Mouse (Mus musculus): ENCODE results near the gene Gm20604.

Gm20604 gene

DNA sequence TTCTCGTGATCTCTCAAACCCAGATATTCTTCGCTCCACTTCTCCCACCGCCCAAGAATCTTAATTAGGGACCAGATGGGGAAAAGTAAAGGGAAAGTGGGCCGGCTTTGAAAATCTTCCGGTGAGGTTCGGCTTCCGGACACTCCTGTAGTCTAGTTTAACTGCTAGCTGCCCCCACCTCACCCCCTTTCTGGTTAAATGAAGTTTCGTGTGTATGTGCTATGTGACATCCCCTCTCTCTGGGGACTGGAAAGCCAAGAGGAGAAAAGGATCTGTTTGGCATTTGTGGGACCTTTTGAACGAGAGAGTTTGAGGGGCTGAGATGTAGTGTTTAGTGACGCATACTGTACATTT lies at the start of gene Gm20604:
Gene Gm20604, minus strand, starts transcription at position 270 of the 354 bp plus-strand sequence.
- no peak for DNase-seq

DNA sequence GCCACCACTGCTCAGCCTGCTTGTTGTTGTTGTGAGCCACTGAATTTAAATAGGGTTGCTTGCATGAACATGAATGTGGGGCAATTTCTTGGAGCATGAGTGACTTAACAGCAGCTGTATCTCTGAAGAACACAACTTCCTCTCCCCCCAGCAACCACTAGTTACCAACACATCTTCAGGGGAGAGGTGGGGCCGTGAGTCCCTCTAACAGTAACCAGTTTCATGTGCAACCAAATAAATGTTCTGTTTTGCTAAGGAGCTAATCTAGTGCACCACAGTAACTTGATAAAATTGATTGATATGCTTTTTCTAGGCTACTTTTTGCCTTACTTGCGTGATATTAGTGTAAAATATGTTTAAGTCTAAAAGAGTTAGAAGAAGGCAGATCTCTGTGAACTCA lies 41.1 kb upstream of the Gm20604 start:
- DNase-seq = no peak

DNA sequence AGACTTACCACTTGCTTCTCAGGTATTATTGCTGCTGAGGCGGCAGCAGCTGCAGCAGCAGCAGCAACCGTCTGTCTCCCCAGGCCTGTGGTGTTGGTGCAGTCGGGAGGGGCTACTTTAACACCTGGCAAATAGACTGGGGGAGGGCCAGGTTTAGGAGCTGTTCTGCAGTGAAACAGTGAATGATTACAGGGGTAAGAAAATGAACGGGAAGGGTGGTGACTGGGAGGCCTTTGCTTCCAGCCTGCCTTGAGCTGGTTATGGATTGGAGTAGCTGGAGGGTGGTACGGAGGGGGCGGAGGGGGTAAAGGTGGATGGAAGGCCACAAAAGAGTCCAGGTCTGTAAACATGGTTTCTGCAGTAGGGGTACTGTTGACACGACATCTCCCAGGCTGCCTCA lies 29.5 kb upstream of the Gm20604 start:
- no peak for DNase-seq

DNA sequence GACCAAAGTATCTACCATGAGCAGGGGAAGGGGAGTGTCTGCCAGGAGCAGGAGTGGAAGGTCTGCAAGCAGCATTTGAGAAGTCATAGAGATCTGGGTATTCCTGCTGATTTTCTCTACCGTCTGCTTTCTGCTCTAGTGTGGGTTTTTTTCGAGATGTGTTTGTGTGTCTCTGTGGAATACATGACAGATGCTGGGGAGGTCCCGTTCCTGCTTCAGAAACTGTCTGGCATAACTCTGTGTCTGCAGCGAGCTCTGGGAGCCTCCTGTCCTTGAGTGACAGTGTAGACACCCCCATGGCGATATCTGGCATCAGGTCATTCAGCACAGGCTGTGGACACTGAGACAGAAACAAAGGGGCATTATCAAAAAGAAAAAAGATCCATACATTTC lies 27.1 kb upstream of the Gm20604 start:
- no peak for DNase-seq

DNA sequence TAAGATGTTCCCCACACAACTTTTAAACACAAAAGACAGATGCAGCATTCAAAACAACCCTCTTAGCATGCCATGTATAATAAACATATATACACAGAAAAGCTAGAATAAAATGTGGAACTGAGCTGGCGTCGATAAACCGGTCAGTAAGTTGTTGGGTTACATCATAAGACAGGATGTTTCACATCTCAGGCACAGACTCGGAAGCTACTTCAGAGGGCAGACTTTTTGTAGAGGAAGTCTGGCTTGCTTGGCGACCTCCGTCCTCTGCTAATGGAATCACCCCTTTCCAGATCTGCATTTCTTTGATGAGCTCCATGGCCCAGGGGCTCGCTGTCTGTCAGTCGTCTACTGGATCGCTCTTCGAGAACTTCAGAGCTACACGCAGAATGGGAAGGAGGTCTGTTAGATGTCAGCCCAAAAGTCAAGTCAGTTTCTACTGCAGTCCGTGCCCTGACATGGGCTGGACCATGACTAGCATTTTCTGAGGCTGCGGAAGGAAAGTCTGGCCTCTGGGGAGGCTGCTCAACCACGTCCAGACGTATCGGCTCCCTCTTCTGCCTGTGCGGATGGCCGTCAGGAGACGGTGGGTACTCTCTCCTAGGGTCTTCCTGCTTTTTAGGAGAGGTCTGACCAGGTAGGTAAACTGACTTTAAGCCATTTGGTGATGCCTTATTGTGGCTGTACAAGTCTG lies 26.6 kb upstream of the Gm20604 start:
- DNase-seq = no peak

DNA sequence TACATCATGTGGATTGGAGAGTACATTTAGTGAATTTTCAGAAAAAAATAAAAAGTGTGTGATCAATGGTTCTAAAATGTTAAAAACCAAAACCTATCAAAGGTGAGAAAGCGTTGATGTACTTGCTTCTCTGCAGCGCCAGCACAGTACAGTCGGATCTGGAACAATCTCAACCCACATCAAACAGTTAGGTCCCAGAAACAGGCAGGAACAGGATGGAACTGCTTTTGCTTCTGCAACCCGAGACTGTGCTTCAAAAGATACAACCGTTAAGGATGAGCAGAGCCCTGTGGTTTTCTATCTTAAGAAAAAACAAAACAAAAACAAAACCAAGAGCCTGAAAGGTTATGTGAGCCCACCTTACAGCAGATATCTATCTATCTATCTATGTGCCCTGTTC lies 24.4 kb upstream of the Gm20604 start:
- DNase-seq = no peak

DNA sequence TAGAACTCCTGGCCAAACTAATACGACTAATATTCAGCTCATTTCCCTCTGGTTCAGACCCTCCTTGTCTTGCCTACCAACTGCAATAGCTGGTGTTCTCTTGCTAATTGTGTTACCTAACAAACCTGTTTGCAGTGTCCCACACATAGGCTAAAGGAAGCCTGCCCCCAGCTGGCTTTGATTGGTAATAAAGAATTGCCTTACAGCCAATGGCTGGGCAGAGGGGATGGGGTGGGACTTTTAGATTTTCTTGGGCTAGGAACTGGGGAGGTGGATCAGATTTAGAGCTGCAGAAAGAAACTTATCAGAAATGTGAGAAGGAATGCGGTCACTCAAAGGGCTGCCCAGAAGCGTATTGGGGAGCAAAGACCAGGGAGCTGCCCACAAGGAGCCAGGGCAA lies 21.0 kb upstream of the Gm20604 start:
- DNase-seq = no peak

DNA sequence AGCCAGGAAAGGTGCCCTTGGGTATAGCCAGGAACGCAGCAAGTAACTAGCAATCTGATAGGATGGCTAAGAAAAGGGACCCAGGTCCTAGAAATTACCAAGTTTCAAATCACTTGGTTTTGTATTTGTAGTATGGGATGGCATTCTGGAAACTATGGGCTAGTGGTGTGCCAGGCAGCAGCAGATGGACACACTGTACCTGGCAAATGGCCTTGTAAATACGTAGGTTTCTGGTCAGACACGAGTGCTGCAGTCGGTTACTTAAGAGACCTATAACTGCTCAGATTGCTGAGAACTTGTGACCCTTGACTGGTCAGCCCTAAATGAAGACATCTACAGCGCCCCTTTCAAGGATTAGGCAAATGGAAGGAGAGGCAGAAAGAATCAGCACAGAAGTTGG lies 19.7 kb upstream of the Gm20604 start:
- peak; percentile 22 for DNase-seq

DNA sequence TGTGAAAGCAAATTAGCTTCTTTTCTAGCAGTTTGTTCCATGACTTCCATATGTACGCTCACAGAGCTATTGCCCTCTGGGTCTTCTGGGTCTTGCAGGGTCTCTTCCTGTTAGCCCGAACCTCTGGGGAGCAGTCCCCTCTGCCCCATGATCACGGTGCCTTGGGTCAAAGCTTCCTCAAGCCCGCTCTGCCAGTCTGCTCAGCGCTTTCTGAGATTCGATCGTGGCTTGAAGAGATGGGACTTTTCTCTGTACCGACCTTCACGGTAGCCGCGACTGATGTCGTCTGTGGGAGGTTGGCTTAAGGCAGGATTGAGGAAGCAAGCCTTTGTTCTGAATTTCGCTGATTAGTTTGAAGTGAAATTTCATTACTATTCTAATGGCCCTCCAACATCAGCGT lies 17.6 kb upstream of the Gm20604 start:
- DNase-seq = no peak

DNA sequence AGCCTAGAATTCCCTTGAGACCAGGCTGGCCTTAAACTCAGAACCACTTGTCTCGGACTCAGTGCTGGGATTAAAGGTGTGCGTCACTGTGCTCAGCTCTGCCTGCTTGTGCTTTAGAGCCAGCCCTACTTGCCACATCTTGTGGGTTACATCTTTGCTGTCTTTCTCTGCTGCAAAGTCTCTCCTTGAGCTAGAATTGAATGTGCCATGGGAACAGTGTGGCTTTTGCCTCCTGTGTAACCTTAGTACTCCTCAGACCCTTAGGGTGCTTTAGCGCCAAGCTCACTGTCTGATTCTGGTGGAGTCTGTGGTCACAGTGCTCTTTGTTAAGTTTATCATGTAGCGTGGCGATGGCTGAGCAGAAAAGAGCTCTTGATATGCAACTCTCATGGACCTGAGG lies 14.2 kb upstream of the Gm20604 start:
- no peak for DNase-seq

DNA sequence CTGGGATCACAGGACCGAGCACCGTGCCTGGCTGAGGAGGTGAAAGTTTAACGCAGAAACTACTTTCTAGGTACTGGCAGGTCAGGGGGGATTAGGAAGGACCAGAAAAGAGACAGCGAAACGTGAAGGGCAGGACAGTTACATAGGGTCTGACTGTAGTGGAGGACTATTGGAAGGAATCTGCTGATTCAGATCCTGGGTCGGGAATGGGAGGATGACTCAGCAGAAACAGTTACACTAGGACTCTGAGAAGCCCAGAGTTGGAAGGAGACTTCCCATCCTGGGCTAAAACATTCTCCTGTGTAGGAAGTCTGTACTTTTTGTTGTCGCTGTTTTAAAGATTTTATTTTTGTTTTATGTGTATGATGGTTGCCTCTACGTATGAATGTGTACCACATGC lies 13.1 kb upstream of the Gm20604 start:
- no peak for DNase-seq

DNA sequence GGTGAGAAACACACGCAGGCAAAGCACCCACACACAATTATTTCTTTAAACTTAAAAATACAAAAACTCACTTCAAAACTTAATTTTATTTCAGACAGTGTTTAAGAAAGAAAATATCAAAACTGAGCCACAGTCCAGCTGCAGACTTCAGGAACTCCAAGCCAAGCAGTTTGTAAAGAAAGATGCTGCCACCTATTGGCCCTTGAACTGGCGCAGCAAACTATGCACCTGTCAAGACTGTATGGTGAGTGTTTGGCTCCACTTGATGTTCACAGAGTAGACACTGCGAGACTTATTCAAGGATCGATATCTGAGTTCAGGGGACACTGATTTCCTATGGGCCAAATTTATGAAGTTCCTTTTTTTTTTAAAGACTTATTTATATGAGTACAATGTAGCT lies 10.5 kb upstream of the Gm20604 start:
- DNase-seq = no peak

DNA sequence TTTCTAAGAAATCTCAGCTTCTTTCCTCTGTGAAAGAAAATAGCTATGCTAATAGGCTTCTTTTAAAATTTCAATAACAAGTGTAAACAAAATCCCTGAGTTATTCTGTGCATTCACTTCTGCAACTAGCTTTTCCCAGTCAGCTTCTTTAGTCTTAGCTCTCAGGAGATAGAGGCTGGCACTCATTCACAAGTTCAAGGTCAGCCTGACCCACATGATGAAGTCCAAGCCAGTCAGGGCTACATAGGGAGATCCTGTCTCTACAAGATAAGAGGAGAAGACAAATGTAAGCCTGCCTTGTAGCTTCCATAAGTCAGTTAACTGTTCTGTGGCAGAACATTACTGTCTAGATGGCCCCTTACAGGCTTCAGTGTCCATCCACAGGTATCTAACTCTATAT lies 5.2 kb upstream of the Gm20604 start:
- no peak for DNase-seq

DNA sequence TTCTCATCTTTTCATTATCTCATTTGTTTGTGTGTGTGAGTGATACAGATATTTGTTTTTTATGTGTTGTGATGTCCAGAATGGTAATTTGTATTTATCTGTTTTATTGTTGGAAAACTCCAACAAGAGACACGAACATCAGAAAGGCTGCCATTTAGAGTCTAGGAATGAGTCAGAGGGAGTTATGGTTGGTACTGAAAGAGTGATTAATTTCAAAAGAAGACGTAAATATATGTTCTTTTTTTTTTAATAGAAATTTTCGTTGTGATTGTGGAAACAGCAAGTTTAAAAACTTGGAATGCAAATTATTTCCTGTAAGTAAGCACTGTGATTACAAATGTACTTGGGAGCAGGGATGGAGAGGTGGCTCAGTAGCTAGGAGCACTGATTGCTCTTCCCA lies 3.2 kb upstream of the Gm20604 start:
- DNase-seq = no peak

DNA sequence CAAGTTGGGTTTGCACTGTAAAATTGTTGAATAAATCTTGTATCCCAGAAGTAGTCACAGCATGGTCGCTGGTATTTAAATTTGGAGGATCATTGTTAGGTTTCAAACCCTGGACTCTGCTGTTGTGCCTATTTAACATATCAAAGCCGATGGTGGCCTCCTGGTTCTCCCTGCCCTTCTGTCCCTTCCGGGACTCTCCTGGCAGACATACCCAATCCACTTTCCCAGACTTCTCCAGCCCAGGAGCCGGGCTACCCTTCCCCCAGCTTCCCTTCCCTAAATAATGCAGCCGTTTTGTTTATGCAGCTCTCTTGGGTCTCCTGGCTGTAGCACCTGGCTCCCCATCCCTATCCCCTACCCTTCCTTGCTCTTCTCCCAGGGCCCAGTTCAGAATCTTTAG lies 464 bp upstream of the Gm20604 start:
- DNase-seq = no peak

DNA sequence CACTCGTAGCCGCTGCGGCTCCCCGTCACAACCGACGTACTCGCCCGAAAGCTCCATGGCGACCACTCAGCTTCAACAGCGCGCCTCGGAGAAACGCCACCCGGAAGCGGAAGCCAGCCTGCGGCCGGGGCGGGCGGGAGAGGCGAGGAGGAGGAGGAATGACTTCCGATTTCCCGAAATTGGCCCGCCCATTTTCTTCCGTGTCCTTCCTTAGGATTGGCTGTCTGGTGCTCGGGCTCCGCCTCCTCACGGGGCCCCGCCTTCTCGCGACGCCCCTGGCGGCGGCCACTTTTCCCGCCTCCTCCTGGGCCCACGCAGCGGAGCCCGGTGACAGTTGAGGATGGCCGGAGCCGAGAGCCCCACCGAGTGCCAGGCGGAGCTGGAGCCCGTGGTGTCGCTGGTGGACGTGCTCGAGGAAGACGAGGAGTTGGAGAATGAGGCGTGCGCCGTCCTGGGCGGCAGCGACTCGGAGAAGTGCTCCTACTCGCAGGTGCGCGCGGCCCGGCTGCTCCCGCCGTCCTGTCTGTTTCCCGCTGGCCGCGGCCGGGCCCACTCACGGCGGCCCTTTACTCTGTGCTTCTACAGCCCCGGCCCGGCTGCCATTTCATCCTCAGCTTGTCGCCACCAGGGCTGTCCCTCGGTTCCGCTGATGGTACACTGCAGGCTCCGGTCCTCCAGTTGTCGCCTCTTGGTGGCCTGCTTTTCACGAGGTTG lies 626 bp downstream of the Gm20604 start, which contains the start of the genes Gm28051, Gon7 and Ubr7:
Gene Gm28051, minus strand, starts transcription at position 77 of the 714 bp plus-strand sequence.
Gene Gon7, minus strand, starts transcription at position 115 of the 714 bp plus-strand sequence.
Gene Ubr7, plus strand, starts transcription at position 279 of the 714 bp plus-strand sequence.
- DNase-seq = peak; percentile 96

DNA sequence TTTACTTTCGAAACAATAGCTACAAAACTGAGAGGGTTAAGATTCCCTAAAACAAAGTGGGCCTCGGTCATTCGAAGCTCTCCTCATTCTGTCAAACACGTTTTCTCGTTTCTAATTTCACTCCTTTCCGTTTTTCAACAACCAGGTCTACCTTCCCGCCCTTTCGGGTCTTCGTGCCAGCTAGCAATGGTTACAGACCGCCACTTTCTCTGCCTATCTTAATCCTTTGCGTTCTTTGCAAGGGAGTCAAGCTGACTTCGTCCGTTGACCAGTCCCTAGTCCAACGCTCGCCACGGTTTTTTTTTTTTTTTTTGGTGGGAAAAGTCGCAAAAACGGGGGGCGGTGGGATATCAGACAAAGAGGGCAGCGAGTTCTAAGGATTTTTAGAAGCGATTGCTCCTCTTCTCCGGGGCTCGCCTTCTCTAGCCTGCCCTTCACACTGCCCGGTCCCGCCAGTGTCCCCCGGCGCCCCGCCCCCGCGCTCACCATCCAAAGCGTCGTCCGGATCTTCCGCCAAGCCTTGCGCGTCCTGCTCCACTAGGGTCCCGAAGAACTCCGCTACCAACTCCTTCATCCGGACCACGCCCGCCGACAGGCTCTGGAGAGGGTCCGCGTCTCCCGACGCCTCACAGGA lies 1.3 kb downstream of the Gm20604 start:
- no peak for DNase-seq

DNA sequence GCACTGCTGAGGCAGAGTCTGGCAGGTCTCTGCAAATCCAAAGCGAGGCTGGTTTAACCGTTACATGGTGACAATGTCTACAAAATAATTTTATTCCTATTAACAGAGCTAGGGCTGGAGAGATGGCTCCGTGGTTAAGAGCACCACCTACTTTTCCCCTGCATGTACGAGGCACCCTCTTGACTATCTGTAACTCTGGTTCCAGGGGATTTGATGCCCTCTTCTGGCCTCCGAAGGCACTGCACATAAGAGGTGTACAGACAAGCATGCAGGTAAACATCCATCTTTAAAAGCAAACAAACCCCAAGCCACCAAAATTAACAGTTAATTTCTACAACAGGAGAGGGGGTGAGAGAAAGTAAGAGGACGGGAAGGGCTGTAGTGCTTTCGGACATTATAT lies 2.2 kb downstream of the Gm20604 start:
- DNase-seq = peak; percentile 33

DNA sequence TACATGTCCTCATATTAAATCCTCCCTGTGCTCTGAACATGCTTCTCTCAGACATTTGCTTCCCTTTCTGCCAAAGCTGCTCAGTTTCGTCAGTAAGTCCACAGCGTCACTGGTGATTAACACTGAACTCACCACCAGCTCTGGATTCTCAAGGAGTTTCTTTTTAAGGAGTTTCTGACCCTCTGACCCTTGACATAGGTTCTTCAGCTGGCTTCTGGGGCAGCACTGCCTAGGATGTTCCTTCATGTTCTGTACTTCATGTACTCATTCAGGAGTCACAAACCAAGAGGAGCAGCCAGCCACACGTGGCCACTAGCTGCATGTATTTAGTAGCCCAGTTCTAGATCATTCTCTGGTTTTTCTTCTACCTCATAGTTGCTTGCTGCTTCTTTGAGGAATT lies 10.2 kb downstream of the Gm20604 start:
- no peak for DNase-seq

DNA sequence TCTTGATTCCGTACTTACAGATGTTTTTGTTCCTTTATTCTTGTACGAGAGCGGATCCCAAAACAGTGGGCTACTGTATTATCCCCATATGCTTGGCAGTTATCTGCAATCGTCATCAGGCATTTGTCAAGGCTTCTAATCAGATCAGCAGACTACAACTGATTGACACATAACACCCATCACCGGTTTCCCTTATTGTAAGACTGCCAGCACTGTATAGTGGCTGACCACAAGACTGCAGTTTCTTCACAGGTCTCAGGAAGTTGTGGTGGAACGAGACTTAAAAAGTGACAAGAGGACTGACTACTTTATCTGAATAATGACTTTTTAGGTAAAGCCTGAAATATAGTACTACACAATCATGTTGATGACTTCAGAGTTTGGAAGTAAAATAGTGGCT lies 13.6 kb downstream of the Gm20604 start:
- no peak for DNase-seq

DNA sequence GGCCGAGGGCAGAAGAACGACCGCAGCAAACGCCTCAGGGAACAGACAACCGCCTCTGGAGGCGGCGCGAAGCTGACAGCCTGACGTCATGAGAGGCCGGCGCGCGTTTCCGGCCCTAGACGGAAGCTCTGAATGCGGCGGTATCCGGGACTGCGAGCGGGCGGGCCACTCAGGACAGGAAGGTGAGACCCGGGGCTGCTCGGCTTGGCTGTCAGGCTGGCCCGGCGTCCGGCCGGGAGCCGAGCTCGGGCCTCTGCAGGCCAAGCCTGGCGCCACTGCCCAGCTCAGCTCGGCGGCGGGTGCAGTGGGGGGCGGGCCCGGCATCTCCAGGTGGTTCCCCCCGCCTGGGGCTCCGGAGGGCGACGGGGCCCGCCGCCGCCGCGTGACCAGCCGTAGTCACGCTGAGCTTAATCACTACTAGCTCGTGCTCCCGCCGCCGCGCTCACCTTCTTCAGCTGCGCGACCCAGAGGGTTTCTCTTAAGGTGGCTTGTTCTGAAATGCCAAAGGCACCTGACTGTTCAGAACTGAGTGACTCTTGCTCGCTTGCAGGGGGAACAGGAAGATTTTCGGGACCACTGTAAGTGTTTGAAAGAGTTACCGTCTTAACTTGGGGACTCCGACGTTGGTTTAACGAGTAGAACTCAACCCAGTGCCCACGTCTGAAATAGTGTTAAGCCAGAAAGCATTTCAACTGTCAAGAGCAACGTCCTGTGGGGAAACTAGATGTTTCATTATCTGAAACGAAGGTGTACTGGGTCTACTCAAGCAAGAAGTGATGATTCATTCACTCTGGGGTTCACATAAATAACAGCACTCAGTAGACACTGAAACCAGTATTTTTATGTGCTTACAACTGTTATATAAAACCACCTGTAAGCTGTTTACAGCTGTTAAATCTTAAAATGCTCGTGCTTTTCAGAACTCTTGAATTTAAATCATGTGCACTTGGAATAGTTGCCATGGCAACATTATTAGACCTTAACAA lies 14.6 kb downstream of the Gm20604 start, which contains the start of the genes Moap1 and Tmem251:
Gene Moap1, minus strand, starts transcription at position 73 of the 986 bp plus-strand sequence.
Gene Tmem251, plus strand, starts transcription at position 174 of the 986 bp plus-strand sequence.
- DNase-seq = peak; percentile 86

DNA sequence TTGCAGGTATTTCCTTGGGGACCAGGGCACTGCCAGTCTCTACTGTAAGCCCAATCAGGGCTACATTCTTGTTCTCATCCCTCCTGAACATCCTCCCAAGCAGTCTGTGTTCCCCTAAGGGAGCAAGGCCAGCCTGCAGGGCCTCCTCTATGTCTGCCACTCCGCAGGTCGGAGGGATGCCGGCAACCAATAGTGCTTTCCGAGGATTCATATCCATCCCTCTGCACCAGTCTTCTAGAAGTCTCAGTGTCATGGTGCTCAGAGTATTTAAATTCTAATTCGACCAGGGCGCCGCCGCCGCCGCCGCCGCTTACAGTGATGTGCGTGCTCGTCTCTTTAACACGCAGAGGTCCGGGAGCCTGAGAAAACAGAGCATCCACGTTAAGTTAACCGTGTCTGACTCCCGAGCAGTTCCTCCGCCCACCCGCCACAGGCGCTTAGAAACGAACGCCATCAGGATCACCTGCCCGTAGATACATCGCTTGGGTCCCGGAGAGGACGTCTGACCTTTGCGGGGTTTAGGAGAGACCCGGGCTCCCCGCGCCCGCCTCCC lies 15.4 kb downstream of the Gm20604 start:
- no peak for DNase-seq
